Mouse (Mus musculus): ENCODE data around the gene Olfr826.
A peak's percentile ranks its signal among the peaks of the same experiment; 100 is the strongest.
"Not testable (repeated sequence)": the region's sequence is repeated elsewhere in the genome, so short reads cannot be mapped to it uniquely, and the experiment has no call there.

The Olfr826 gene

DNA sequence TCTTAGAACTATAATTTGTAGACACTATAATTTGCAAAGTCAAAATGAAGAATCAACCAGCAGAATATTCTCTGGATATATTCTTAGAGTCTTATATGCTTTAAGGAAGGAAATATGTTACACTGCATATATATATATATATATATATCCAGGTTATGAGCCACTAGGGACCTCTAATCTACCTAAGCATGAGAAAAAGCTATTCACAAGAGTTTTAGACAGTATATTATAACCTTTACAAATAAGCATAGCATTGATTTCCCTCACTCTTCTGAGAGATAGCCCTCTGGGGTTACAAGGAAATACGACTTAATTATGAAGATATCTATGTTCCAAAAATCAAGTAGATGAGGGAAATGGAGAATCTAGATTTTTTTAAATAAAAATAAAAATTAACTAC is at the start of gene Olfr826:
Gene Olfr826, minus strand, starts transcription at position 101 of the 400 bp plus-strand sequence.
- no peak for DNase-seq

DNA sequence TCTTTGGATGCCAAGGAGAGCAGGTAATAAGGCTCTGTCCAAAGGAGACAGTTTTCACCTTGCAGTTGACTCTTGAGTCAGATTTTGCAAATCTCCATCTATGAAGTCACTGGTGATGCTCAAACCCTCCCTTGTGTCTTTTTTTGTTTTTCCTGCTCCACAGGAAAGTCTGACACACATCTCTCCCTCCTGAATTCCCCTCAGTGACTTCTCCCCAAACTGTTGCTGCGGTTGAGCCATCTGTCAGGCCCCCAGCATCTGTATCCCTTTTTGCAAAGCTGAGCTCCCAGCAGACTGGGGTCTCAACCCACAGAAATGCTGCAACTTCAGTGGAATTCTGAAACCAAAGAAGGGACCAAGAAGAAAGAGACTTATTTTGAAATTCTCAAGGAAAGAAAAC is 48.1 kb upstream of the Olfr826 start:
- no peak for DNase-seq

DNA sequence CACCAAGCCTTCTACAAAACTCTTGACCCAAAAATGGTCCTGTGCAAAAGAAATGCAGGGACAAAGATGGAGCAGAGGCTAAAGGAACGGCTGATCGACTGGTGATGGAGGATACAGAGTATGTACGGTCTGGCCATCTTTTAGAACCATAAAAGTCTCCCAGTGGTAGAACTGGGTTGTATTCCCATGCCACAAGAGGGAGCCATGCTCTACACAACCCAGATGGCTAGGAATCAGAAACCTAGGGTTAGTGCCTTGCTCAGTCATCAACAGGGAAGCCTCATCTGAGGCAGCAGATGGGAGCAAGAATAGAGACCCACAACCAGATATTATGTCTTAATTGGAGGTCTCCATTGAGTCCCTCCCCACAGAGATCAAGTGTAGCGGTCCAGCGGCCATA is 45.6 kb upstream of the Olfr826 start:
- DNase-seq, result no peak

DNA sequence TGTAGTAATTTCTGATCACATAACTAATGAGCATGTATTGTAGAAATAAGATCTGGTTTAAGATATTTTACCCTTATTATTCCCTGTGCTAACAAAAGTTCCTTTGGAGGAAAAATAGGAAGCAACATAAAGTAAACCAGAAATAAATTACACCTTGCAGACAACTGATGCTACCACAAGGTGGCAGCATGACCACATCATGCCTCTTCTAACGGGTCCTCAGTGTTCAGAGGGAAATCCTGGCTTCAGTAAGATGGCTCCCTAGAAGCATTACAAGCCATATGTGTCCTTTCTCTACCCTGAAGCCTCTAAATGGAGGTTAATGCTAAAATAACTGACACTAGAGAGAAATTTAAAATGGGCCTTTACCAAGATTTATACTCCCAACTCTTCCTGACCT is 44.3 kb upstream of the Olfr826 start:
- DNase-seq, result peak; percentile 22

DNA sequence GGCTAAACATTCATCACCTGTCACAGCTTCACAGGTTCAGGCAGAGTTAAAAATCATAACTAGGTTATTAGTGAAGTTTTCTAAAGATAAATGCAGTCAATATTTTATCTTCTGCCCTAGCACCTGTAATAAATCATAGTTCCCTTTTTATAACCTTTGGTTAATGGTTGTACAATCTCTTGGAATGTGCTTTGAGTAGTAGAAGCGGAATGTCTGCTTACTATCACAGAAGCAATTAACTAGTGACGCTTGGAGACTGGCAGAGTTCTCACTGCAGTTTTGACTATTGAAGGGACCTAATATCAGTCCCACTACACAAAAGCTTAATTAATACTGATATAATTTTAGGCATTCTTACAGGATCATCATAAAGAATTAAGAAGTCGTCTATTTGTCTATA is 41.0 kb upstream of the Olfr826 start:
- no peak for DNase-seq

DNA sequence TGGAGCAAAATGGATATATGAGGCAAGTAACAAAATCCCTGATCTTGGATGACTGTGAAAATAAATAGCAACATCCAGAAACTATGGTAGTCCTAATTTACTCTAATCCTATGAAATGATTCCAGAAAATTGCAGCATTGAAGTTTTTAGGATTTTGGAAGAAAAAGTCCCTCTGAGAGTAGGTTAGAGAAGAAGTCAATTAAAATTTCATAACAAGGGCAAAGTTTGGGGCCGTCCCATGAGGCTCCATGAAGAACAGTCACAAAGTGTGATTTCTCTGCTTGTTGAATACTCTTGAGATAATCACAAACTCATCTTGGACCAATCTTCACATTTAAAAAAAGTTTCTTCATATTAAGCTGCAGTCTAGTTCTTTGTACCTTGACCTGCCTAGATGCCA is 30.3 kb upstream of the Olfr826 start, which contains the start of gene Olfr827:
Gene Olfr827, minus strand, starts transcription at position 101 of the 400 bp plus-strand sequence.
- DNase-seq, result no peak

DNA sequence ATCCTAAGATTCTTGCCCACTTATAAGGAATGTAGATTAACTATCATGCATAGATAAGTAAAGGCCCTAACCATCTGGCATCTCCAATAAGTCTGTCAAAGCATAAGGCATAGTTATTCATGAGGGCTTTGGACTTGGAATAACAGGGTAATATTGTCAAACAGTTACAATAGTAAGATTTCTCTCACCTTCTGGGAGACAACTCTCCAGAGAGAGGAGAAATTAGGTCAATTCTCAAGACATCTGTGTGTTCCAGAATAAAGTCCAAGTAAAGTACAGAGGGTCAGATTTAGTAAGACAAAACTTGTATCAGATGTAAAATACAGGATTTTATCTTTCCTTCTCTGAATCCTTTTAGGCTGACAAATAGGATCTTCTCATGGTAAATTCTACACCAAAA is 17.3 kb downstream of the Olfr826 start, which contains the start of gene Olfr825:
Gene Olfr825, minus strand, starts transcription at position 101 of the 400 bp plus-strand sequence.
- DNase-seq, result no peak

DNA sequence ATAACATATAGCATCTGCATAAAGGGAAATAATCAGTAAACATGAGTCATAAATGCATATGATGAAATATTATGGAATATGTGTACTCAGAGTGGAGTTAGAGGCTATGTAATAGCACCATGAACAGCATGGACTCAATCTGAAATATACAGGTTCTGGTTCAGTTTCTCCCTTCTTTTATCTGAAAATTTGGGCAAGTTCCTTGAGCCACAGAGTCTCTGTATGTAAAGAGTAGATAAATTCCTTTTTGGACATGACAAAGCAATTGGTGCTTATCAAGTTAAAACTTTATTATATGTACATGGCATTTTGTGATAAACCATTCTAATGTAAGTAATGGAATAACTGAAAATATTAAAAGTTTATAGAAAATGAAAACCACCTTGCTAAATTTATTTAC is 18.8 kb downstream of the Olfr826 start:
- DNase-seq, result no peak

DNA sequence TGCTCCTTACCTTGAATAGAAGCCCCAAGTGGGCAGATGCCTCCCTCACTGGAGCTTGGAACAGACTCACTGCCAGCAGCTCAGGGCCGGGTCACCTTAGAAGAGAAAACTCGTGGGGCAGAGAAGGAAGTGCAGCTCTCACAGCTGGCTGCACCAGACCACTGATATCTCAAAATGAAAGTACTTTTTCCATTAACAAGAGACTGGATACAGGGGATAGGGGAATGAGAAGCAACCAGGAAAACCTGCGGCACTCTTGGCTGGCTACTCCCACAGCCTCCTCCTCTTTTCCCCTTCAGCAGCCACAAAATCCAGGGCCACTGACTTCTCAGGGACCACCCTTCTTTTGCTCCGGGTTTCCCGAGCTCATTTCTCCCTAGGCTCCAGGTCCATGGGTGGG is 39.9 kb downstream of the Olfr826 start:
- no peak for DNase-seq

DNA sequence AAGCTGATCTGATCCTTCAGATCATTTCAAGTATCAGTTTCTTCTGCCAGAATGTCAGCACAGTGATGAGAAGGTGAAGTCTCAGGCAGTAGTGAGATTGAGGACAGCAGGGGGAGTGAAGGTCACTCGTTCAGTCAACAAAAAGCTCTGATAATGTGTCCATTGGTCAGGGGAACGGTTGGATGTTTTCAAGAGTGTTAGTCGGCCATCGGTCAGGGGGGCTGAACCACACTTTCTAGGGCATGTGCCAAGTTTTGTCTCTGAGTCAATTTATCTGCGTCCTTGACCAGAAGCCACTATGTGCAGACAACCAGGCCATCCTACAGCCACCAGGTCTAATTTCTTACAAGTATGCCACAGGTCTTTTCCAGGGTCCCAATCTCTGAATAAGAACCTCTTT is 41.5 kb downstream of the Olfr826 start:
- DNase-seq, result not testable (repeated sequence)

DNA sequence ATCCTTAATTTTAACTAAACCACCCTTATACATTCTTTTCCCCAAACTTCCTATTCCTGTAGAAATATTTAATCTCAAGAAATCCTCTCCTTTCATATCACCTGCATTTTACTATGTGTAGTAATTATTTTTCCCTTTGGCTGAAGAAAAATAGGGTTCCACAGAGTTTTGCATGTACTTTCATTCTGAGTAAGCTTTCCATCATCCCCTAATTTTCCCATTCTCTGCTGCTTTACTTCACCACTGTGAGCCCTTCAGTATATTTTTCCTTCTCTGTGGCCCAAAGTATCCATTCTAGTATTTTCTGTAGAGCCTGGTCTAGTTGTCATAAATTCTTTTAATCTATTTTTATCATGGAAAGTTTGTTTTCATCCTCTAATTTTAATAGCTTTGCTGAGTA is 49.2 kb downstream of the Olfr826 start:
- no peak for DNase-seq

DNA sequence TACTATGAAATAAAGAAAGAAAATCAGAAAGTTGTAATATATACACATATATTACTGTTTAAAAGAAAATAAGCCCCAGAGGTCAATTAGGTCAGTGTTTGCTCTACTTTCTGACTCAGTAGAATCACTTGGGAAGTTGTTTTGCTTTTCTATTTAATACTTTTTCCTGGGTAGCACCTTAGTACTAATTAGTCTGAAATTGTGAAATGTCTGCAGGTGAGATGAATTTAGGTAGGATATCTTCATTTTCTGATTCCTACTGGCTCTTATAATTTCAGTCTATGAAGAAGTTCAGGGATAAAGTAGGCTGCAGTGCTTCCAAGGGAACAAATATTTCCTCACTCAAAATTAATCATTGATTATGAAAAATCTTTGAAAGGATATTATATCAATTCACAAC is 54.1 kb downstream of the Olfr826 start, which contains the start of gene Olfr824:
Gene Olfr824, minus strand, starts transcription at position 101 of the 400 bp plus-strand sequence.
- not testable (repeated sequence) for DNase-seq

Measured in cerebellum, adult 9-11 months (tissue).